Mouse (Mus musculus) kidney, embryonic 15.5 days (tissue): ENCODE results near the gene Vac14. TPM values are rescaled to one million over a fixed set of nuclear protein-coding genes. Genes with fewer than 3 reads are reported as not detected.

Experiments used
- ATAC-seq: fragments of 200-750 bp; cut with Nextera tagmentation; replicated peaks from 2 replicates; pipeline ENCODE4 v1.8.0; 2017; ENCODE audit warnings: moderate TSS enrichment; ENCODE audit not compliant: low FRiP score
- H3K27ac ChIP-seq: fragments of 300-500 bp; sonication (generic); 2 replicates; pipeline ENCODE4 v1.5.1; 2015; ENCODE audit warnings: mild to moderate bottlenecking, inconsistent platforms
- H3K27me3 ChIP-seq: fragments of 300-500 bp; sonication (generic); 2 replicates; pipeline ENCODE4 v1.6.1; 2015; ENCODE audit warnings: inconsistent platforms
- H3K36me3 ChIP-seq: fragments of 300-500 bp; sonication (generic); 2 replicates; pipeline ENCODE4 v1.6.1; 2015; ENCODE audit warnings: inconsistent platforms
- H3K4me1 ChIP-seq: fragments of 300-500 bp; sonication (generic); 2 replicates; pipeline ENCODE4 v1.6.1; 2015; ENCODE audit warnings: inconsistent platforms
- H3K4me2 ChIP-seq: fragments of 300-500 bp; sonication (generic); 2 replicates; pipeline ENCODE4 v1.6.1; 2015; ENCODE audit warnings: moderate library complexity, mild to moderate bottlenecking, inconsistent platforms
- H3K4me3 ChIP-seq: fragments of 300-500 bp; sonication (generic); replicated peaks from 2 replicates; pipeline ENCODE4 v1.5.1; 2015; ENCODE audit warnings: mild to moderate bottlenecking, inconsistent platforms
- H3K9ac ChIP-seq: fragments of 300-500 bp; sonication (generic); 2 replicates; pipeline ENCODE4 v1.6.1; 2015; ENCODE audit warnings: mild to moderate bottlenecking, inconsistent platforms
- H3K9me3 ChIP-seq: fragments of 300-500 bp; sonication (generic); replicated peaks from 2 replicates; pipeline ENCODE4 v1.6.1; 2016; ENCODE audit warnings: inconsistent platforms
- WGBS: fragments of 180-500 bp; shearing (Covaris S2); methylation state at CpG from one replicate; pipeline ENCODE4 v1.1.7; 2015; ENCODE audit warnings: mixed read lengths; 5-methylcytosine and 5-hydroxymethylcytosine counted together
- polyA plus RNA-seq: library from polyadenylated mRNA; unstranded; fragments of >200 nt; fragmentation: Nextera tagmentation; extraction: Ambion mirVana; gene quantifications from 2 replicates; pipeline ENCODE4 v1.2.1, GENCODE M21; 2015

The Vac14 gene
- polyA plus RNA-seq, 1 experiment from 2014 or later, result 23.3 TPM

GRCm38 (mm10) chr8:110695431-110695830 is 77.0 kb downstream of the Vac14 start:
- ATAC-seq, result no peak
- Histone ChIP-seq H3K9me3 (no peaks in the 10 kb centered on the region), H3K36me3 (peaks cover 24% of the 10 kb centered on the region; the same call in 1 of the 2 replicates), H3K9ac (no peak overlapping the region), H3K4me3 (no peak overlapping the region), H3K27me3 (no peaks in the 10 kb centered on the region), H3K27ac (no peak overlapping the region), H3K4me2 (no peak overlapping the region), H3K4me1 (peaks cover 4% of the 10 kb centered on the region; the same call in 1 of the 2 replicates)
- WGBS, result 84% methylated on average over 5 of the region's 5 CpGs

- Histone ChIP-seq H3K27ac (peak overlapping the region; percentile 19; the same call in 1 of the 2 replicates), H3K9me3 (no peaks in the 10 kb centered on the region), H3K36me3 (peaks cover 22% of the 10 kb centered on the region; the same call in 1 of the 2 replicates), H3K4me3 (no peak overlapping the region), H3K4me1 (peaks cover 4% of the 10 kb centered on the region; the same call in 1 of the 2 replicates), H3K27me3 (no peaks in the 10 kb centered on the region), H3K9ac (no peak overlapping the region), H3K4me2 (no peak overlapping the region)
- no peak for ATAC-seq
- 65% methylated on average over 4 of the region's 4 CpGs for whole genome bisulfite sequencing
Measured at GRCm38 (mm10) chr8:110696051-110696450, 77.7 kb downstream of the Vac14 start.

DNA sequence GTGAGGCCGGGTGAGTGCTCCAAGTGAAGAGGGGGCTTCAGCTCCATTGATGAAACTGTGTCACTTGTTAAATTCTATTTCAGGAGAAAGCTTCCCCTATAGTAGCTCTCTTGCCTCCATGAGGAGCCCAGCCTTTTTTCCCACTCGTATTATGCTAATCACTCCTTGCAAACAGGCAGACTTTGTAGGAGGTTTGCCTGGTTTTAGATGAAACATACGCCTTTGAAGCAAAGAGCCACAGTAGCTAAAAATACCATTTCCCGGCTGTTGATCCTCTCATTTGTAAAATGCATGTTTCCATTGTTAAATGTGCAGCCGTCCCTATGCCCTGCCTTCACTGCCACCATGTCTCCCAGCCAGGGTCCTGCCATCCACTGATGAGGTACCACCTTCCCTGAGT is 79.2 kb downstream of the Vac14 start:
- Histone ChIP-seq H3K4me1 (peaks cover 19% of the 10 kb centered on the region), H3K4me3 (no peak overlapping the region), H3K36me3 (peaks cover 24% of the 10 kb centered on the region; the same call in 1 of the 2 replicates), H3K4me2 (no peak overlapping the region), H3K9ac (no peak overlapping the region), H3K9me3 (no peaks in the 10 kb centered on the region), H3K27me3 (no peaks in the 10 kb centered on the region), H3K27ac (no peak overlapping the region)
- ATAC-seq, result no peak
- 88% methylated on average over 5 of the region's 5 CpGs for WGBS

- Histone ChIP-seq H3K36me3 (peaks cover 24% of the 10 kb centered on the region; the same call in 1 of the 2 replicates), H3K4me2 (no peak overlapping the region), H3K9me3 (no peaks in the 10 kb centered on the region), H3K27ac (no peak overlapping the region), H3K27me3 (no peaks in the 10 kb centered on the region), H3K4me3 (no peak overlapping the region), H3K9ac (no peak overlapping the region), H3K4me1 (peaks cover 24% of the 10 kb centered on the region)
- no peak for ATAC-seq
- WGBS, result 71% methylated on average over 1 of the region's 1 CpGs
Measured at GRCm38 (mm10) chr8:110698098-110698497, 79.7 kb downstream of the Vac14 start.

GRCm38 (mm10) chr8:110699501-110699900 is 81.1 kb downstream of the Vac14 start:
- no peak overlapping the region for H3K27ac ChIP-seq
- H3K36me3 ChIP-seq, result peaks cover 21% of the 10 kb centered on the region; the same call in 1 of the 2 replicates
- H3K27me3 ChIP-seq, result no peaks in the 10 kb centered on the region
- ATAC-seq, result no peak
- no peaks in the 10 kb centered on the region for H3K9me3 ChIP-seq
- H3K4me1 ChIP-seq, result peaks cover 38% of the 10 kb centered on the region
- H3K4me2 ChIP-seq, result no peak overlapping the region
- H3K4me3 ChIP-seq, result no peak overlapping the region
- WGBS, result 90% methylated on average over 7 of the region's 7 CpGs
- H3K9ac ChIP-seq, result no peak overlapping the region

DNA sequence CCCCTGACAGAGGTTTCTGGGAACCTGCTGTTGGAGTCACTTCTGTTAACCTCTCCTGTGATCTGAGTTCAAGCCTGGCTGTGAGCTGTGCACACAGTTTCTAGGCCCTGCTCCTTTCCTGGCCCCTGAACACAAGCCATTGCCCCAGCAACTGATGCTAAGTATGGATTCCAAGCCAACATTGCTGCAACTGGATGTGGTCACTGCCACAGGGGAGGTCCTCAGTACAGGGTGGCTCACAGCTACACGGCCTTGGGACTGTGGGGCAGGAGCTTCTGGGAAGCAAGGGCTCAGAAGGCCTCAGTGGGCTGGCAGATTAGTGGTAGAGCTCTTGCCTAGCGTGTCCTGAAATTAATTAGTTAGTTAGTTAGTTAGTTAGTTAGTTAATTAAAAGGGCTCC is 82.2 kb downstream of the Vac14 start:
- Histone ChIP-seq H3K9me3 (no peaks in the 10 kb centered on the region), H3K36me3 (peaks cover 21% of the 10 kb centered on the region; the same call in 1 of the 2 replicates), H3K4me2 (no peak overlapping the region), H3K9ac (0 out of 2 replicates have a peak overlapping the region, but pooled peaks have one; percentile 3), H3K27me3 (no peaks in the 10 kb centered on the region), H3K4me3 (no peak overlapping the region), H3K27ac (no peak overlapping the region), H3K4me1 (peaks cover 48% of the 10 kb centered on the region)
- no peak for ATAC-seq
- 89% methylated on average over 2 of the region's 2 CpGs for WGBS

DNA sequence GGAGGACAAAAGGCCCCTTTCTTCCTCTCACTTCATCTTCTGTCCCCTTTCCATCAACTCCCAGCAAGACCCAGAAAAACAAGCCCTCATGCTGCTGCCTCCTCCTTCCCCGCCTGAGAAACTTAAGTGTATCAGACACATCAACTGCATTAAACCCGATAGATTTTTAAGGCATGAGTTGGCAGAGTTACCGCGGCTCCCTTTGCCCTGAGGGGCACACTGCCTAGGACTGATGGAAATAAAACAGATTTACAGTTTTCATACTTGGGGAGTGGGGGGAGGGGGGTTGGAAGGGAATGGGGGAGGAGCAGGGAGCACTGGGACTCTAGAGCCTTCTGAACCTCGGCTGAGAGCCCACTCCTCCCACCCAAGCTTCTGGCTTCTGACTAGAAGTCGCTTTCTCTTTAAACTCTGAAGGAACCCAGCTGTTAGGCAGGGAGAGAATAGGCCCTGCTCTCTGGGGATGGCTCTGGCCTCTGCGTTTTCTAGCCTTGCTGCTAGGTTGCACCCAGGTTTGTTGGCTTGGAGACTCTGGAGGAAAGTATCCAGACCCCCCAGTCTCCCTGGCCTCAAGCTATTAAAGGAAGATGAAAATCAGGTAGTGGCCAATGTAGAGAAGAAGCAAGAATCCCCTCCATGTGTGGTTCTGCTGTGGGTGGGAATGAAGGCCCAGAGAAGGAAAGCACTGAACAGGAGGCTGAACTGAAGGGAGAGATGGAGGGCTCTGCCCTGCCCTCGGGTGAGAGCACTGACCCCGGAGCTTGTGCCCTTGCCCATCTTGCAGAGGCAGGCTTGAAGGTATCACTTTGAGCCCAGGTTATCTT is 84.5 kb downstream of the Vac14 start:
- Histone ChIP-seq H3K27me3 (no peaks in the 10 kb centered on the region), H3K4me1 (peaks cover 54% of the 10 kb centered on the region), H3K4me2 (peak overlapping the region; percentile 2), H3K36me3 (peaks cover 12% of the 10 kb centered on the region; the same call in 1 of the 2 replicates), H3K4me3 (no peak overlapping the region), H3K9ac (no peak overlapping the region), H3K27ac (peak overlapping the region; percentile 92), H3K9me3 (no peaks in the 10 kb centered on the region)
- ATAC-seq, result peak; percentile 83
- whole genome bisulfite sequencing, result 25% methylated on average over 9 of the region's 9 CpGs

GRCm38 (mm10) chr8:110703460-110704061 is 85.2 kb downstream of the Vac14 start:
- ATAC-seq, result 0 out of 2 replicates have a peak, but pooled peaks have one; percentile 19
- Histone ChIP-seq H3K36me3 (peaks cover 10% of the 10 kb centered on the region; the same call in 1 of the 2 replicates), H3K27ac (peak overlapping the region; percentile 92), H3K4me3 (no peak overlapping the region), H3K4me1 (peaks cover 60% of the 10 kb centered on the region), H3K4me2 (no peak overlapping the region), H3K9ac (no peak overlapping the region), H3K9me3 (no peaks in the 10 kb centered on the region), H3K27me3 (no peaks in the 10 kb centered on the region)
- 47% methylated on average over 9 of the region's 9 CpGs for WGBS

DNA sequence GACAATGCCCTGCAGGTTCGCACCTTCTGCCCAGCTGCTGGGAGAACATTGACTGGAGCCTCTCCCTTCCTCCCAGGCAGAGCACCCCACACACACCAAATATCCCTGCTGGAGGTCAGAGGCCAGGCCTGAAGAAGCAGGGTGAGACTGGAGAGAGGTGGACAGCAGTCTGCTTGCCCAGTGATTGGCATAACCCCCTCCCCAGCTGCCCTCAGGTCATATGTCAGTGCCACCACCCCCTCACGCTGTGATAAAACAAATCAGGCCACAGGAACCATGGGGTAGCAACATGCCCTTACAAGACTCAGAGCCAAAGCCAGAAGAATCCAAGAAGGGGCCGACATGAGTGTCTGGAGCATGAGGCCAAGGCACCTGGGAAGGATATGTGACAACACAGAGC is 85.7 kb downstream of the Vac14 start:
- no peak overlapping the region for H3K4me3 ChIP-seq
- H3K4me1 ChIP-seq, result peaks cover 63% of the 10 kb centered on the region
- no peaks in the 10 kb centered on the region for H3K27me3 ChIP-seq
- no peak overlapping the region for H3K9ac ChIP-seq
- H3K27ac ChIP-seq, result peak overlapping the region; percentile 92
- no peak for ATAC-seq
- no peak overlapping the region for H3K4me2 ChIP-seq
- H3K36me3 ChIP-seq, result peaks cover 10% of the 10 kb centered on the region; the same call in 1 of the 2 replicates
- 62% methylated on average over 3 of the region's 3 CpGs for WGBS
- no peaks in the 10 kb centered on the region for H3K9me3 ChIP-seq

GRCm38 (mm10) chr8:110705391-110706287 is 87.3 kb downstream of the Vac14 start:
- Histone ChIP-seq H3K27me3 (no peaks in the 10 kb centered on the region), H3K9me3 (no peaks in the 10 kb centered on the region), H3K36me3 (peaks cover 7% of the 10 kb centered on the region; the same call in 1 of the 2 replicates), H3K4me3 (no peak overlapping the region), H3K27ac (peak overlapping the region; percentile 46; the same call in 1 of the 2 replicates), H3K9ac (no peak overlapping the region), H3K4me2 (no peak overlapping the region), H3K4me1 (peaks cover 78% of the 10 kb centered on the region)
- 63% methylated on average over 14 of the region's 14 CpGs for WGBS
- no peak for ATAC-seq

- no peak for ATAC-seq
- Histone ChIP-seq H3K9me3 (no peaks in the 10 kb centered on the region), H3K4me2 (no peak overlapping the region), H3K27me3 (no peaks in the 10 kb centered on the region), H3K4me3 (no peak overlapping the region), H3K4me1 (peaks cover 83% of the 10 kb centered on the region), H3K36me3 (peaks cover 12% of the 10 kb centered on the region), H3K27ac (0 out of 2 replicates have a peak overlapping the region, but pooled peaks have one; percentile 46), H3K9ac (no peak overlapping the region)
- WGBS, result 88% methylated on average over 3 of the region's 3 CpGs
Measured at GRCm38 (mm10) chr8:110706288-110706870, 88.0 kb downstream of the Vac14 start.
